Comparison of ENCODE assay signal across 8 mouse cellular contexts in the genomic region with DNA sequence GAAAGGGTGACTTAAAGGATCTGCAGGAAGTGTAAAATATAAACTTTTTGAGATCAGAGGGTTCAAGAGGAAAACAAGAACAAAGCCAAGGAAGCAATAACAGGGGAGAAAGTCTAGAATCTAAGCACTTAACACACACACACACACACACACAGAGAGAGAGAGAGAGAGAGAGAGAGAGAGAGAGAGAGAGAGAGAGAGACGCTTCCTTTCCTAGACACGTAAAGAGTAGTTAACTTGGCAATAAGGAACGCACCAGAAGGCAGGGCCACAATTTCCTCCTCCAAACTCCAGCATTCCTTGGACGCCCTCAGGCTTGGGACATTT. TPM values are rescaled to one million over a fixed set of nuclear protein-coding genes. Genes with fewer than 3 reads are reported as not detected.
DNase-seq lines count a peak whose midpoint lies in the region; ATAC-seq and TF ChIP-seq lines count a peak whose summit lies in the region.

No protein-coding gene starts in this region.

- dilution Hi-C loops in CH12.LX (cut with MboI; ENCODE audit: extremely low pct_ligation_motif_present, extremely low pct_unique_long_range_greater_than_20kb, low sequenced_read_pairs): no loop called here

- peak overlapping the region; percentile 93 for H3K9ac ChIP-seq in heart, embryonic 13.5 days
- peak overlapping the region; percentile 72 for H3K9ac ChIP-seq in CH12.LX (ENCODE audit: insufficient read depth, low read depth)
- peak overlapping the region; percentile 86 for H3K9ac ChIP-seq in forebrain, postnatal 0 days

- peak overlapping the region; percentile 90 for H3K4me2 ChIP-seq in heart, embryonic 13.5 days
- peak overlapping the region; percentile 81 for H3K4me2 ChIP-seq in CH12.LX (ENCODE audit: insufficient read depth, low read depth, poor library complexity, severe bottlenecking)
- H3K4me2 ChIP-seq in forebrain, postnatal 0 days (ENCODE audit: low read depth): peak overlapping the region; percentile 90

- no peak for DNase-seq in heart, adult 11 months
- no peak for DNase-seq in CH12.LX (ENCODE audit: extremely low read depth)
- no peak for DNase-seq in forebrain, postnatal 0 days
- DNase-seq in midbrain, embryonic 10.5 days (ENCODE audit: low spot score): no peak
- DNase-seq in frontal cortex, postnatal 36 days (ENCODE audit: low spot score in 2 of 2): no peak
- no peak for DNase-seq in left cerebral cortex, adult 18-20 months (ENCODE audit: low spot score in 2 of 2)
- no peak for DNase-seq in gastrocnemius, postnatal 36 days

- TF ChIP-seq RAD21 in CH12.LX (IDR thresholded peaks at IDR 0.05; ENCODE audit: low read depth, low read length): no peak

- in situ Hi-C loops in CH12.LX (cut with MboI; ENCODE audit: low pct_ligation_motif_present, low pct_unique_long_range_greater_than_20kb, low sequenced_read_pairs): no loop called here

- no peak for TF ChIP-seq POLR2A in CH12.LX (IDR thresholded peaks at IDR 0.05; ENCODE audit: low read depth, low read length)

- no peaks in the 10 kb centered on the region for H3K9me3 ChIP-seq in heart, embryonic 13.5 days
- no peaks in the 10 kb centered on the region for H3K9me3 ChIP-seq in CH12.LX (replicated peaks; ENCODE audit: low read length)
- H3K9me3 ChIP-seq in forebrain, postnatal 0 days (ENCODE audit: low read length): no peaks in the 10 kb centered on the region
- H3K9me3 ChIP-seq in midbrain, embryonic 10.5 days (replicated peaks): no peaks in the 10 kb centered on the region

- H3K4me1 ChIP-seq in heart, embryonic 13.5 days: peaks cover 73% of the 10 kb centered on the region
- peaks cover 3 to 31% of the 10 kb centered on the region in 2 experiments for H3K4me1 ChIP-seq in CH12.LX (ENCODE audit: control insufficient read depth in 1 of 2, insufficient read depth in 2 of 2)
- peaks cover 8% of the 10 kb centered on the region for H3K4me1 ChIP-seq in forebrain, postnatal 0 days (ENCODE audit: insufficient read depth)
- peaks cover 33% of the 10 kb centered on the region for H3K4me1 ChIP-seq in midbrain, embryonic 10.5 days

- H3K36me3 ChIP-seq in heart, embryonic 13.5 days: no peaks in the 10 kb centered on the region
- H3K36me3 ChIP-seq in CH12.LX (replicated peaks in 1 of 2; ENCODE audit: control insufficient read depth in 1 of 2, insufficient read depth in 1 of 2, low read length in 1 of 2): no peaks in the 10 kb centered on the region
- no peaks in the 10 kb centered on the region for H3K36me3 ChIP-seq in forebrain, postnatal 0 days (ENCODE audit: insufficient read depth)
- no peaks in the 10 kb centered on the region for H3K36me3 ChIP-seq in midbrain, embryonic 10.5 days

- intact Hi-C loops in gastrocnemius, postnatal 36 days (cut with DNase I): no loop called here

- no peak for TF ChIP-seq EP300 in CH12.LX (IDR thresholded peaks at IDR 0.05; ENCODE audit: low read length)

- peaks cover 29% of the 10 kb centered on the region for H3K79me2 ChIP-seq in CH12.LX (replicated peaks; ENCODE audit: control insufficient read depth, extremely low read depth, insufficient read depth, poor library complexity, severe bottlenecking)

- H3K27me3 ChIP-seq in heart, embryonic 13.5 days (replicated peaks): no peaks in the 10 kb centered on the region
- no peaks in the 10 kb centered on the region for H3K27me3 ChIP-seq in CH12.LX (replicated peaks)
- H3K27me3 ChIP-seq in forebrain, postnatal 0 days (ENCODE audit: insufficient read depth, low read length): no peaks in the 10 kb centered on the region
- 0 out of 2 replicates have a peak, but pooled peaks cover 7% of the 10 kb centered on the region for H3K27me3 ChIP-seq in midbrain, embryonic 10.5 days (ENCODE audit: low read depth, poor library complexity, severe bottlenecking)

- H3K27ac ChIP-seq in heart, embryonic 13.5 days (replicated peaks): peak overlapping the region; percentile 98
- no peak overlapping the region for H3K27ac ChIP-seq in CH12.LX (ENCODE audit: insufficient read depth, low read depth)
- peak overlapping the region; percentile 91 for H3K27ac ChIP-seq in forebrain, postnatal 0 days (ENCODE audit: low read depth, low read length)
- peak overlapping the region; percentile 90 for H3K27ac ChIP-seq in midbrain, embryonic 10.5 days (replicated peaks)

- peak overlapping the region; percentile 86 for H3K4me3 ChIP-seq in heart, embryonic 13.5 days
- peak overlapping the region; percentile 77 to 90 (median 77) for H3K4me3 ChIP-seq in CH12.LX (replicated peaks in 1 of 3; ENCODE audit: low read depth in 2 of 3, low read length in 2 of 3, poor library complexity in 1 of 3)
- H3K4me3 ChIP-seq in forebrain, postnatal 0 days (ENCODE audit: low read depth, low read length): peak overlapping the region; percentile 76
- H3K4me3 ChIP-seq in midbrain, embryonic 10.5 days: peak overlapping the region; percentile 80

- TF ChIP-seq CTCF in CH12.LX (conservative IDR thresholded peaks at IDR 0.05 in 1 of 2, IDR thresholded peaks at IDR 0.05 in 1 of 2; ENCODE audit: low read depth in 2 of 2, low read length in 2 of 2): no peak
- no peak for TF ChIP-seq CTCF in forebrain, postnatal 0 days (IDR thresholded peaks at IDR 0.05; ENCODE audit: low read depth)

- WGBS in heart, embryonic 13.5 days: 0% methylated on average over 4 of the region's 4 CpGs
- WGBS in forebrain, postnatal 0 days: 2% methylated on average over 4 of the region's 4 CpGs
- 0% methylated on average over 4 of the region's 4 CpGs for WGBS in midbrain, embryonic 10.5 days

- no peak for ATAC-seq in heart, embryonic 13.5 days (ENCODE audit: extremely low read depth, insufficient number of reproducible peaks, low FRiP score, low TSS enrichment)
- ATAC-seq in forebrain, postnatal 0 days: no peak

TF ChIP-seq in CH12.LX, 34 proteins besides CTCF, POLR2A, EP300 and RAD21:
- TF ChIP-seq JUND (conservative IDR thresholded peaks at IDR 0.05; ENCODE audit: low read depth, low read length) (no peak), POLR2AphosphoS2 (IDR thresholded peaks at IDR 0.05; ENCODE audit: low read depth, low read length) (no peak), GABPA (IDR thresholded peaks at IDR 0.05; ENCODE audit: insufficient replicate concordance, low read depth, low read length) (no peak), CHD2 (IDR thresholded peaks at IDR 0.05; ENCODE audit: low read length) (no peak), MAX (IDR thresholded peaks at IDR 0.05; ENCODE audit: low read length) (no peak)
TF ChIP-seq in CH12.LX: peak in this region for 0.

RNA-seq across cellular contexts. Expression of a gene that starts 0.8 kb away (rescaled TPM):
- 42.5 and 47.2 TPM in 2 replicates for polyA plus RNA-seq in heart, embryonic 13.5 days (2015; fragmentation: Nextera tagmentation; extraction: Ambion mirVana)
- total RNA-seq in CH12.LX (2012; rRNA removed): 29.6 and 36.2 TPM in 2 replicates
- 66.5 and 77.8 TPM in 2 replicates for total RNA-seq in CH12.LX (2014; rRNA removed)
- polyA plus RNA-seq in CH12.LX (2012; ENCODE audit: insufficient read length, low read depth): 34.1 and 36.8 TPM in 2 replicates
- 22.3 and 26.8 TPM in 2 replicates for total RNA-seq in forebrain, postnatal 0 days (2014; rRNA removed)
- 15.3 and 18.8 TPM in 2 replicates for polyA plus RNA-seq in forebrain, postnatal 0 days (2015; fragmentation: Nextera tagmentation; extraction: Ambion mirVana)
- polyA plus RNA-seq in midbrain, embryonic 10.5 days (2016; fragmentation: Nextera tagmentation; extraction: Ambion mirVana): 32.2 and 33.0 TPM in 2 replicates
- 10 to 100 TPM; 18.2 to 20.1 TPM for total RNA-seq in left cerebral cortex, adult 18-20 months (2021)
- total RNA-seq in gastrocnemius, postnatal 36 days (2021): 1 to 10 TPM; 8.1 to 9.7 TPM

RNA-seq across cellular contexts. Expression of a gene that starts 11.7 kb away (rescaled TPM):
- polyA plus RNA-seq in heart, embryonic 13.5 days (2015; fragmentation: Nextera tagmentation; extraction: Ambion mirVana): 0.05 and 0.06 TPM in 2 replicates
- total RNA-seq in CH12.LX (2012; rRNA removed): not detected in 2 replicates
- not detected in 2 replicates for total RNA-seq in CH12.LX (2014; rRNA removed)
- polyA plus RNA-seq in CH12.LX (2012; ENCODE audit: insufficient read length, low read depth): not detected in 2 replicates
- not detected in 2 replicates for total RNA-seq in forebrain, postnatal 0 days (2014; rRNA removed)
- polyA plus RNA-seq in forebrain, postnatal 0 days (2015; fragmentation: Nextera tagmentation; extraction: Ambion mirVana): 0.06 TPM in 1 of 2 replicates, not detected in the other
- not detected in 2 replicates for polyA plus RNA-seq in midbrain, embryonic 10.5 days (2016; fragmentation: Nextera tagmentation; extraction: Ambion mirVana)
- under 1 TPM in 1 of 2 experiments, not detected in 1; 0.09 TPM for total RNA-seq in left cerebral cortex, adult 18-20 months (2021)
- 1 to 10 TPM; 6.6 to 7.5 TPM for total RNA-seq in gastrocnemius, postnatal 36 days (2021)
